Mouse (Mus musculus) left cerebral cortex, postnatal 4 days (tissue): ENCODE measurements at regions not wholly inside any gene's neighbourhood (a gene's known extent, or its start where the extent isn't known, plus 50 kb on each side); places are given as distances from the start of the nearest gene placed in this dataset.

ENCODE experiments used
- DNase-seq: peaks from one replicate; pipeline ENCODE4 v3.0.0-alpha.2; 2022
- intact Hi-C: fragments of 180-260 bp; cut with DNase I; formaldehyde crosslinking; loops from one replicate; pipeline ENCODE4 v1.15.1; 2025

DNA sequence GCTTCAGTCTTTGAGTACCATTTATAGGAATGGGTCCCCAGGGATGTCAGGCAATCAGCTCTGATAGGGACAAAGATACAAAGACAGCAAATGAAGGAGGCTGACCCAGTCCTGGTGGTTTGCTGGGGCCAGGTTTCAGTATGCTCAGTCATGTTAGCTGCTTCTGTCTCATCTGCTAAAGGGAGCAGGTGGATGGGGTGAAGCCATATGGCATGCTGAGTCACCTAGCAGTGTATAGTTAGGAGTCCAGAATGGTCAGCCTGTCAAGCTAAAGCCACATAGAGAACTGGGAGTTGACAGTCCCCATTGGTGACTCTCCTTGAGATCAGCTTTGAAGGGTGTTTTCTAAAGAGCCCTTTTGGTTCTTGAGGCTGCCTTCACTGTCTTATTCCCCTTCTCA lies 139.4 kb downstream of the Gm15262 start:
- intact Hi-C loops = no loop called here
- no peak for DNase-seq

DNA sequence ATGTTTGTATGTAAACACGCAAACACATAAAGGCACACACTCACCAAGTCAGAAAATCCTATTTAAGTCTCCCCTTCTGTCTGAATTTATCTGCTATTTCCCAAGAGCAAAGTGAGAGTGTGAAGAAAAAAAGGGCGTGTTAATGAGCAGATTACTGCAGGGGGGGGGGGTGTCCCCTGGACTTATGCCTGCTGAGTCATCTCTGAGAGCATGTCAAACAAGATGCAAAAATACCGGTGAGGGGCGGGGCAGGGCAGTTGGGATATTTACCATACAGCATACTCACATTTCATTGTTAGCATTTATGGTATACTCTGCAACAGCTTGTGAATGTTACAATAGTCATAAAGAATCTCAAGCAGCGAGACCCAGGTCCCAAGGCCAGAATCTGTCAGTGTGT lies 140.8 kb downstream of the Gm15262 start:
- no peak for DNase-seq
- intact Hi-C loops = no loop called here

DNA sequence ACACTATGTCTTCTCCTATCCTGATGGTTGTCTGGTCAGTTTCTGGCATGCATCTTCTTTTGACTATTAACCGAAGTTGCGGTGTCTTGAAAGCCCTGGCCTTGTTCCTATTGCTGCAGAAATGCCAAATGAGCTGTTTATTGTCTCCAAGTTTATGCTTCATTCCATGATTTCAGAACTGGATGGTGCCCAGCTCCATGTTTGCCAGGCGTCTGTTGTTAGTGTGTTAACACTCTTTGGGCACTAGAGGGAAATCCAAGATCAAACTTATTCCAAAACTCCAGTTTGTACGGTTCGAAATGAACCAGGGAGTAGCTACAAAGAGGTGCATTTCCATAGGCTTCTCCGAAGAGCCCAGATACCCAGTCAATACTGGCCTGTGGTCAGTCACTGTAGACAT lies 148.1 kb downstream of the Gm15262 start:
- peak; percentile 19 for DNase-seq
- intact Hi-C loops = no loop called here
